ENCODE assay signal across 18 mouse cellular contexts in the genomic region with DNA sequence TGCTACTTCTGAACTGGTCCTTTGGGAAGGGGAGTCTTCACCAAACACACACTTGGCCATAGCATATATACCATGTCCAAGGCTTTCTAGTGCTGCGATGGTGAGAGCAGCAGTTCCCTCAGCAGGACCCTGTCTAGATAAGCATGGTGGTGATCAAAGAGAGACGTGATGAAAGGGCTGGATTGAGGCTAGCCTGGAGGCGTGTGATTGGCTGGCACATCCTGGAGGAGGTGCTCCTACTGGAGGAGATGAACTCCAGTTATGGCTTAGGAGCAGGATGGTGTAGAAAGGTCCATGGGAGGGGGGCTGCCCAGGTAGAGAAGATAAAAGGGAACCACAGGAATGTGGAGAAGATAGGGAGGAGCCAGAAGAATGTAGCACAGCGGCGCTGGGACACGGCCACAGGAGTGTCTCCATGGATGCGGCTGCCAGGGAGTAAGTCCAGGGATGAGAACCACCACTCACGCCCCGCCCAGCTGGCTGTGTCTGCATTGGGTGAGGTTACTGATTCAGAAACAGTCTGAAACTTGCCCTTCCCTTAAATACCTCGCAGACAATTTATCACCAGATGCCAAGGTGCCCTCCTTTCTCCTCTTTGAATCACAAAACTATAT.
DNase-seq lines count a peak whose midpoint lies in the region; ATAC-seq and TF ChIP-seq lines count a peak whose summit lies in the region.
"Had no signal": no experiment of that assay in that cellular context is flagged by ENCODE, and none has a peak within 500 bp of the region (broad histone marks: within the 10 kb centered on the region; RNA-seq: fewer than 3 reads in every experiment).

No protein-coding gene starts in this region.

- WGBS in kidney, embryonic 15.5 days, result 81% methylated on average over 10 of the region's 10 CpGs
- 33% methylated on average over 10 of the region's 10 CpGs for WGBS in heart, embryonic 13.5 days
- 86% methylated on average over 10 of the region's 10 CpGs for WGBS in hindbrain, embryonic 12.5 days
- 95% methylated on average over 10 of the region's 10 CpGs for WGBS in thymus, adult 2 months

- no peak overlapping the region for H3K4me2 ChIP-seq in kidney, embryonic 15.5 days
- H3K4me2 ChIP-seq in heart, embryonic 13.5 days, result no peak overlapping the region
- H3K4me2 ChIP-seq in hindbrain, embryonic 12.5 days (replicated peaks), result no peak overlapping the region
- H3K4me2 ChIP-seq: embryonic facial prominence, embryonic 15.5 days; hindbrain, embryonic 15.5 days; liver, embryonic 12.5 days had no signal

- TF ChIP-seq CTCF in thymus, adult 2 months (IDR thresholded peaks at IDR 0.05; ENCODE audit: borderline replicate concordance, control insufficient read depth, extremely low read depth, insufficient read depth, low read length, poor library complexity), result no peak

- no peak for TF ChIP-seq POLR2A in thymus, adult 2 months (IDR thresholded peaks at IDR 0.05; ENCODE audit: control insufficient read depth, extremely low read depth, insufficient read depth, low read length, poor library complexity)

- no peaks in the 10 kb centered on the region for H3K9me3 ChIP-seq in kidney, embryonic 15.5 days (replicated peaks)
- no peaks in the 10 kb centered on the region for H3K9me3 ChIP-seq in heart, embryonic 13.5 days
- H3K9me3 ChIP-seq in hindbrain, embryonic 12.5 days (replicated peaks), result no peaks in the 10 kb centered on the region
- H3K9me3 ChIP-seq: embryonic facial prominence, embryonic 15.5 days; forebrain, embryonic 10.5 days; hindbrain, embryonic 15.5 days; liver, embryonic 12.5 days had no signal

- H3K4me1 ChIP-seq in kidney, embryonic 15.5 days, result peaks cover 8% of the 10 kb centered on the region; the same call in 1 of the 2 replicates
- H3K4me1 ChIP-seq in heart, embryonic 13.5 days, result peaks cover 66% of the 10 kb centered on the region
- no peaks in the 10 kb centered on the region for H3K4me1 ChIP-seq in hindbrain, embryonic 12.5 days
- H3K4me1 ChIP-seq in thymus, adult 2 months (replicated peaks; ENCODE audit: control insufficient read depth, insufficient read depth, low read length), result no peaks in the 10 kb centered on the region
- H3K4me1 ChIP-seq: hindbrain, embryonic 15.5 days had no signal

- H3K36me3 ChIP-seq in kidney, embryonic 15.5 days, result peaks cover 65% of the 10 kb centered on the region
- peaks cover 86% of the 10 kb centered on the region for H3K36me3 ChIP-seq in heart, embryonic 13.5 days
- peaks cover 71% of the 10 kb centered on the region for H3K36me3 ChIP-seq in hindbrain, embryonic 12.5 days
- no peaks in the 10 kb centered on the region for H3K36me3 ChIP-seq in thymus, adult 2 months (ENCODE audit: control insufficient read depth, insufficient read depth, low read length)

- ATAC-seq in kidney, embryonic 15.5 days (replicated peaks; ENCODE audit: low FRiP score), result 0 out of 2 replicates have a peak, but pooled peaks have one; percentile 22
- ATAC-seq in heart, embryonic 13.5 days (ENCODE audit: extremely low read depth, insufficient number of reproducible peaks, low FRiP score, low TSS enrichment), result peak; percentile 57; the same call in 1 of the 2 replicates
- ATAC-seq in hindbrain, embryonic 12.5 days (ENCODE audit: low FRiP score), result no peak
- ATAC-seq: intestine, embryonic 16.5 days; liver, embryonic 12.5 days; Patski had no signal

- no peak overlapping the region for H3K4me3 ChIP-seq in kidney, embryonic 15.5 days (replicated peaks)
- H3K4me3 ChIP-seq in heart, embryonic 13.5 days, result no peak overlapping the region
- no peak overlapping the region for H3K4me3 ChIP-seq in hindbrain, embryonic 12.5 days
- H3K4me3 ChIP-seq in thymus, adult 2 months (ENCODE audit: control insufficient read depth, insufficient read depth, low read length), result no peak overlapping the region
- H3K4me3 ChIP-seq: embryonic facial prominence, embryonic 15.5 days; forebrain, embryonic 10.5 days; hindbrain, embryonic 15.5 days; layer of hippocampus, adult 2 months; liver, embryonic 12.5 days had no signal

- H3K27me3 ChIP-seq in kidney, embryonic 15.5 days, result no peaks in the 10 kb centered on the region
- H3K27me3 ChIP-seq in heart, embryonic 13.5 days (replicated peaks), result no peaks in the 10 kb centered on the region
- H3K27me3 ChIP-seq in hindbrain, embryonic 12.5 days, result no peaks in the 10 kb centered on the region
- no peaks in the 10 kb centered on the region for H3K27me3 ChIP-seq in thymus, adult 2 months (ENCODE audit: control insufficient read depth, insufficient read depth, low read length)
- H3K27me3 ChIP-seq: embryonic facial prominence, embryonic 15.5 days; hindbrain, embryonic 15.5 days; liver, embryonic 12.5 days; Patski had no signal

- no peak overlapping the region for H3K9ac ChIP-seq in kidney, embryonic 15.5 days
- no peak overlapping the region; the same call in 1 of the 2 replicates for H3K9ac ChIP-seq in heart, embryonic 13.5 days
- H3K9ac ChIP-seq in hindbrain, embryonic 12.5 days, result no peak overlapping the region
- H3K9ac ChIP-seq: embryonic facial prominence, embryonic 15.5 days; hindbrain, embryonic 15.5 days; liver, embryonic 12.5 days had no signal

- no peak overlapping the region for H3K27ac ChIP-seq in kidney, embryonic 15.5 days
- H3K27ac ChIP-seq in heart, embryonic 13.5 days (replicated peaks), result peak overlapping the region; percentile 94
- H3K27ac ChIP-seq in hindbrain, embryonic 12.5 days, result no peak overlapping the region
- H3K27ac ChIP-seq in thymus, adult 2 months (ENCODE audit: control insufficient read depth, insufficient read depth, low read length), result no peak overlapping the region
- H3K27ac ChIP-seq: forebrain, embryonic 10.5 days; hindbrain, embryonic 15.5 days; liver, embryonic 12.5 days had no signal

- DNase-seq in kidney, postnatal 36 days, result no peak
- DNase-seq in urinary bladder, postnatal 25 days (ENCODE audit: low spot score), result peak; percentile 24
- DNase-seq in urinary bladder, adult 2 months (ENCODE audit: low spot score), result no peak
- DNase-seq in thymus, adult 2 months, result no peak
- DNase-seq: cerebellum, postnatal 10 days; embryo, embryonic 11 days; lung, postnatal 14 days; thymus, postnatal 36 days had no signal
